22 mouse cellular contexts compared by ENCODE assay signal in genomic region chr2:179370882-179371546, GRCm38 (mm10).
A peak's percentile ranks its signal among the peaks of the same experiment; 100 is the strongest.
DNase-seq lines count a peak whose midpoint lies in the region; ATAC-seq and TF ChIP-seq lines count a peak whose summit lies in the region.
"Had no signal": no experiment of that assay in that cellular context is flagged by ENCODE, and none has a peak within 500 bp of the region (broad histone marks: within the 10 kb centered on the region; RNA-seq: fewer than 3 reads in every experiment).

No protein-coding gene starts in this region.

- H3K27me3 ChIP-seq in forebrain, embryonic 14.5 days (replicated peaks; ENCODE audit: control insufficient read depth, insufficient read depth, low read length), result no peaks in the 10 kb centered on the region
- no peaks in the 10 kb centered on the region for H3K27me3 ChIP-seq in forebrain, embryonic 10.5 days (ENCODE audit: poor library complexity, severe bottlenecking)
- no peaks in the 10 kb centered on the region for H3K27me3 ChIP-seq in intestine, postnatal 0 days (replicated peaks; ENCODE audit: control insufficient read depth, insufficient read depth, low read length)
- no peaks in the 10 kb centered on the region for H3K27me3 ChIP-seq in intestine, embryonic 16.5 days (replicated peaks; ENCODE audit: control insufficient read depth, insufficient read depth, low read length)
- no peaks in the 10 kb centered on the region for H3K27me3 ChIP-seq in neural tube, embryonic 14.5 days (ENCODE audit: control insufficient read depth, insufficient read depth, low read length)
- H3K27me3 ChIP-seq: hindbrain, embryonic 15.5 days; limb, embryonic 12.5 days; lung, embryonic 15.5 days had no signal

- peak; percentile 62 for DNase-seq in forebrain, embryonic 14.5 days (ENCODE audit: low spot score)
- no peak for DNase-seq in forebrain, embryonic 10.5 days (ENCODE audit: extremely low spot score, low spot score)
- DNase-seq in neural tube, embryonic 10.5 days (ENCODE audit: extremely low spot score, low spot score), result no peak
- no peak for DNase-seq in kidney, adult 8-10 months
- DNase-seq: adrenal gland, postnatal 10 days; cerebellum, adult 11 months; gastrocnemius, adult 2 months; kidney, adult 9 months; kidney, postnatal 25 days; lung, postnatal 4 days; right cerebral cortex, postnatal 4 days; thymus, postnatal 14 days had no signal

- H3K4me2 ChIP-seq in forebrain, embryonic 14.5 days (ENCODE audit: low read length), result no peak overlapping the region
- H3K4me2 ChIP-seq in intestine, postnatal 0 days (replicated peaks; ENCODE audit: low read depth), result no peak overlapping the region
- H3K4me2 ChIP-seq in intestine, embryonic 16.5 days (ENCODE audit: low read depth, low read length), result no peak overlapping the region
- H3K4me2 ChIP-seq in neural tube, embryonic 14.5 days (ENCODE audit: low read depth, low read length), result no peak overlapping the region
- H3K4me2 ChIP-seq: heart, embryonic 11.5 days; hindbrain, embryonic 15.5 days; limb, embryonic 12.5 days; lung, embryonic 15.5 days had no signal

- peak; percentile 54 for ATAC-seq in forebrain, embryonic 14.5 days
- no peak for ATAC-seq in intestine, postnatal 0 days
- ATAC-seq in intestine, embryonic 16.5 days, result no peak
- ATAC-seq in neural tube, embryonic 14.5 days (ENCODE audit: low read depth), result peak; percentile 17; the same call in 1 of the 2 replicates
- ATAC-seq: activated CD4-positive, CD25-positive, alpha-beta regulatory T cell, adult 4 months had no signal

- peak; percentile 49 for TF ChIP-seq CTCF in intestine, postnatal 0 days (IDR thresholded peaks at IDR 0.05; ENCODE audit: low read depth)

- no peaks in the 10 kb centered on the region for H3K4me1 ChIP-seq in forebrain, embryonic 14.5 days (ENCODE audit: control insufficient read depth, insufficient read depth, low read length)
- H3K4me1 ChIP-seq in forebrain, embryonic 10.5 days, result no peaks in the 10 kb centered on the region
- no peaks in the 10 kb centered on the region for H3K4me1 ChIP-seq in intestine, postnatal 0 days (replicated peaks; ENCODE audit: control insufficient read depth, insufficient read depth, low read length)
- H3K4me1 ChIP-seq in intestine, embryonic 16.5 days (ENCODE audit: control insufficient read depth, insufficient read depth, low read length), result no peaks in the 10 kb centered on the region
- H3K4me1 ChIP-seq in neural tube, embryonic 14.5 days (ENCODE audit: control insufficient read depth, insufficient read depth, low read length), result no peaks in the 10 kb centered on the region
- H3K4me1 ChIP-seq: hindbrain, embryonic 15.5 days; lung, embryonic 15.5 days had no signal

- no peak overlapping the region for H3K9ac ChIP-seq in forebrain, embryonic 14.5 days (ENCODE audit: low read length)
- H3K9ac ChIP-seq in intestine, postnatal 0 days (ENCODE audit: low read depth, low read length), result no peak overlapping the region
- H3K9ac ChIP-seq in intestine, embryonic 16.5 days (ENCODE audit: low read depth, low read length), result no peak overlapping the region
- H3K9ac ChIP-seq in neural tube, embryonic 14.5 days (replicated peaks; ENCODE audit: low read depth, low read length), result no peak overlapping the region
- H3K9ac ChIP-seq: hindbrain, embryonic 15.5 days; limb, embryonic 12.5 days; liver, embryonic 14.5 days; lung, embryonic 15.5 days had no signal

- no peaks in the 10 kb centered on the region for H3K9me3 ChIP-seq in forebrain, embryonic 14.5 days (replicated peaks; ENCODE audit: control insufficient read depth, low read length)
- no peaks in the 10 kb centered on the region for H3K9me3 ChIP-seq in forebrain, embryonic 10.5 days
- no peaks in the 10 kb centered on the region; the same call in 1 of the 2 replicates for H3K9me3 ChIP-seq in intestine, postnatal 0 days (ENCODE audit: control insufficient read depth)
- no peaks in the 10 kb centered on the region for H3K9me3 ChIP-seq in intestine, embryonic 16.5 days (ENCODE audit: control insufficient read depth, low read length)
- H3K9me3 ChIP-seq in neural tube, embryonic 14.5 days (ENCODE audit: control insufficient read depth, low read length), result no peaks in the 10 kb centered on the region
- H3K9me3 ChIP-seq: hindbrain, embryonic 15.5 days; limb, embryonic 12.5 days; lung, embryonic 15.5 days had no signal

- no peak overlapping the region for H3K4me3 ChIP-seq in forebrain, embryonic 14.5 days (ENCODE audit: low read depth, low read length)
- H3K4me3 ChIP-seq in forebrain, embryonic 10.5 days, result no peak overlapping the region
- no peak overlapping the region for H3K4me3 ChIP-seq in intestine, postnatal 0 days (ENCODE audit: low read depth, low read length)
- H3K4me3 ChIP-seq in intestine, embryonic 16.5 days (ENCODE audit: low read length), result no peak overlapping the region
- no peak overlapping the region for H3K4me3 ChIP-seq in neural tube, embryonic 14.5 days (ENCODE audit: low read depth, low read length)
- H3K4me3 ChIP-seq: gastrocnemius, adult 2 months; hindbrain, embryonic 15.5 days; limb, embryonic 12.5 days; lung, embryonic 15.5 days had no signal

- H3K27ac ChIP-seq in forebrain, embryonic 14.5 days (ENCODE audit: low read depth, low read length), result no peak overlapping the region
- H3K27ac ChIP-seq in forebrain, embryonic 10.5 days, result no peak overlapping the region
- H3K27ac ChIP-seq in intestine, postnatal 0 days (ENCODE audit: low read depth, low read length), result no peak overlapping the region
- no peak overlapping the region for H3K27ac ChIP-seq in intestine, embryonic 16.5 days (ENCODE audit: low read length)
- no peak overlapping the region for H3K27ac ChIP-seq in neural tube, embryonic 14.5 days (ENCODE audit: low read depth, low read length)
- H3K27ac ChIP-seq: gastrocnemius, adult 2 months; hindbrain, embryonic 15.5 days; limb, embryonic 12.5 days; liver, embryonic 14.5 days; lung, embryonic 15.5 days had no signal

- 68% methylated on average over 14 of the region's 14 CpGs for WGBS in forebrain, embryonic 14.5 days
- whole genome bisulfite sequencing in forebrain, embryonic 10.5 days, result 84% methylated on average over 14 of the region's 14 CpGs
- WGBS in intestine, postnatal 0 days, result 58% methylated on average over 14 of the region's 14 CpGs
- WGBS in intestine, embryonic 16.5 days, result 52% methylated on average over 14 of the region's 14 CpGs
- WGBS in neural tube, embryonic 14.5 days, result 68% methylated on average over 14 of the region's 14 CpGs

- no peaks in the 10 kb centered on the region for H3K36me3 ChIP-seq in forebrain, embryonic 14.5 days (ENCODE audit: control insufficient read depth, insufficient read depth, low read length)
- H3K36me3 ChIP-seq in forebrain, embryonic 10.5 days (replicated peaks), result no peaks in the 10 kb centered on the region
- no peaks in the 10 kb centered on the region for H3K36me3 ChIP-seq in intestine, postnatal 0 days (ENCODE audit: control insufficient read depth, insufficient read depth)
- H3K36me3 ChIP-seq in intestine, embryonic 16.5 days (ENCODE audit: control insufficient read depth, insufficient read depth, low read length), result no peaks in the 10 kb centered on the region
- no peaks in the 10 kb centered on the region for H3K36me3 ChIP-seq in neural tube, embryonic 14.5 days (ENCODE audit: control insufficient read depth, insufficient read depth, low read length)
- H3K36me3 ChIP-seq: G1E; hindbrain, embryonic 15.5 days; limb, embryonic 12.5 days; lung, embryonic 15.5 days had no signal

Comparison
In these comparisons a context has a peak if more than half of its experiments do, and no peak if none do; other contexts are left out.
1. ATAC-seq: peak in forebrain, embryonic 14.5 days (single experiment) and neural tube, embryonic 14.5 days (single experiment); none in intestine, postnatal 0 days (single experiment) and intestine, embryonic 16.5 days (single experiment).